Mouse (Mus musculus): Measurements from ENCODE around the gene Ntrk2. TPM values are rescaled to one million over a fixed set of nuclear protein-coding genes. Genes with fewer than 3 reads are reported as not detected.
A peak's percentile ranks its signal among the peaks of the same experiment; 100 is the strongest.

Gene Ntrk2
- polyA plus RNA-seq, 1 experiment, result 214 TPM

- 0 out of 2 replicates have a peak overlapping the region, but pooled peaks have one; percentile 1 for H3K4me3 ChIP-seq (ENCODE audit: insufficient read depth, low read length)
- H3K4me1 ChIP-seq (ENCODE audit: control insufficient read depth, insufficient read depth, low read length), result peaks cover 11% of the 10 kb centered on the region
- peak overlapping the region; percentile 17; the same call in 1 of the 2 replicates for H3K27ac ChIP-seq (ENCODE audit: insufficient read depth, low read length)
- TF ChIP-seq POLR2A (IDR thresholded peaks at IDR 0.05; ENCODE audit: extremely low read depth, insufficient read depth, low read length) (no peak), CTCF (IDR thresholded peaks at IDR 0.05; ENCODE audit: extremely low read depth, insufficient read depth, low read length) (no peak)
Observed at GRCm38 (mm10) chr13:59010893-59011529, 204.6 kb downstream of the Ntrk2 start.

GRCm38 (mm10) chr13:59011530-59011903 lies 205.1 kb downstream of the Ntrk2 start:
- H3K4me1 ChIP-seq (ENCODE audit: control insufficient read depth, insufficient read depth, low read length), result peaks cover 11% of the 10 kb centered on the region
- TF ChIP-seq POLR2A (IDR thresholded peaks at IDR 0.05; ENCODE audit: extremely low read depth, insufficient read depth, low read length), result peak; percentile 31; the same call in 1 of the 2 replicates
- no peak for TF ChIP-seq CTCF (IDR thresholded peaks at IDR 0.05; ENCODE audit: extremely low read depth, insufficient read depth, low read length)
- peak overlapping the region; percentile 17; the same call in 1 of the 2 replicates for H3K27ac ChIP-seq (ENCODE audit: insufficient read depth, low read length)

GRCm38 (mm10) chr13:59015360-59015759 lies 209.0 kb downstream of the Ntrk2 start:
- no peak overlapping the region for H3K4me3 ChIP-seq (ENCODE audit: insufficient read depth, low read length)
- peaks cover 11% of the 10 kb centered on the region for H3K4me1 ChIP-seq (ENCODE audit: control insufficient read depth, insufficient read depth, low read length)
- TF ChIP-seq CTCF (IDR thresholded peaks at IDR 0.05; ENCODE audit: extremely low read depth, insufficient read depth, low read length) (no peak), POLR2A (IDR thresholded peaks at IDR 0.05; ENCODE audit: extremely low read depth, insufficient read depth, low read length) (no peak)
- H3K27ac ChIP-seq (ENCODE audit: insufficient read depth, low read length), result no peak overlapping the region

More at GRCm38 (mm10) chr13:59011530-59011903, 205.1 kb downstream of the Ntrk2 start:
- H3K4me3 ChIP-seq (ENCODE audit: insufficient read depth, low read length), result 0 out of 2 replicates have a peak overlapping the region, but pooled peaks have one; percentile 1

- TF ChIP-seq POLR2A (IDR thresholded peaks at IDR 0.05; ENCODE audit: extremely low read depth, insufficient read depth, low read length), result no peak
- TF ChIP-seq CTCF (IDR thresholded peaks at IDR 0.05; ENCODE audit: extremely low read depth, insufficient read depth, low read length), result no peak
- H3K4me3 ChIP-seq (ENCODE audit: insufficient read depth, low read length), result no peak overlapping the region
- H3K4me1 ChIP-seq (ENCODE audit: control insufficient read depth, insufficient read depth, low read length), result peaks cover 6% of the 10 kb centered on the region
- no peak overlapping the region for H3K27ac ChIP-seq (ENCODE audit: insufficient read depth, low read length)
Observed at GRCm38 (mm10) chr13:59017121-59017520, 210.8 kb downstream of the Ntrk2 start.

- H3K4me3 ChIP-seq (ENCODE audit: insufficient read depth, low read length), result no peak overlapping the region
Observed at GRCm38 (mm10) chr13:59022251-59023042, 216.1 kb downstream of the Ntrk2 start.

GRCm38 (mm10) chr13:59025653-59026052 lies 219.3 kb downstream of the Ntrk2 start:
- peaks cover 11% of the 10 kb centered on the region for H3K4me1 ChIP-seq (ENCODE audit: control insufficient read depth, insufficient read depth, low read length)
- TF ChIP-seq POLR2A (IDR thresholded peaks at IDR 0.05; ENCODE audit: extremely low read depth, insufficient read depth, low read length) (no peak), CTCF (IDR thresholded peaks at IDR 0.05; ENCODE audit: extremely low read depth, insufficient read depth, low read length) (no peak)
- H3K27ac ChIP-seq (ENCODE audit: insufficient read depth, low read length), result no peak overlapping the region
- no peak overlapping the region for H3K4me3 ChIP-seq (ENCODE audit: insufficient read depth, low read length)

More at GRCm38 (mm10) chr13:59022251-59023042, 216.1 kb downstream of the Ntrk2 start:
- no peak overlapping the region for H3K27ac ChIP-seq (ENCODE audit: insufficient read depth, low read length)
- peaks cover 5% of the 10 kb centered on the region for H3K4me1 ChIP-seq (ENCODE audit: control insufficient read depth, insufficient read depth, low read length)
- TF ChIP-seq CTCF (IDR thresholded peaks at IDR 0.05; ENCODE audit: extremely low read depth, insufficient read depth, low read length), result no peak

- H3K27ac ChIP-seq (ENCODE audit: insufficient read depth, low read length), result no peak overlapping the region
- peaks cover 7% of the 10 kb centered on the region for H3K4me1 ChIP-seq (ENCODE audit: control insufficient read depth, insufficient read depth, low read length)
- no peak overlapping the region for H3K4me3 ChIP-seq (ENCODE audit: insufficient read depth, low read length)
- TF ChIP-seq CTCF (IDR thresholded peaks at IDR 0.05; ENCODE audit: extremely low read depth, insufficient read depth, low read length) (no peak), POLR2A (IDR thresholded peaks at IDR 0.05; ENCODE audit: extremely low read depth, insufficient read depth, low read length) (no peak)
Observed at GRCm38 (mm10) chr13:59027436-59027835, 221.1 kb downstream of the Ntrk2 start.

GRCm38 (mm10) chr13:59028546-59028945 lies 222.2 kb downstream of the Ntrk2 start:
- H3K4me3 ChIP-seq (ENCODE audit: insufficient read depth, low read length), result no peak overlapping the region
- peaks cover 6% of the 10 kb centered on the region for H3K4me1 ChIP-seq (ENCODE audit: control insufficient read depth, insufficient read depth, low read length)
- no peak overlapping the region for H3K27ac ChIP-seq (ENCODE audit: insufficient read depth, low read length)
- TF ChIP-seq CTCF (IDR thresholded peaks at IDR 0.05; ENCODE audit: extremely low read depth, insufficient read depth, low read length) (no peak), POLR2A (IDR thresholded peaks at IDR 0.05; ENCODE audit: extremely low read depth, insufficient read depth, low read length) (no peak)

- Histone ChIP-seq H3K4me1 (ENCODE audit: control insufficient read depth, insufficient read depth, low read length) (peaks cover 6% of the 10 kb centered on the region), H3K4me3 (ENCODE audit: insufficient read depth, low read length) (no peak overlapping the region), H3K27ac (ENCODE audit: insufficient read depth, low read length) (no peak overlapping the region)
- TF ChIP-seq CTCF (IDR thresholded peaks at IDR 0.05; ENCODE audit: extremely low read depth, insufficient read depth, low read length), result no peak
- no peak for TF ChIP-seq POLR2A (IDR thresholded peaks at IDR 0.05; ENCODE audit: extremely low read depth, insufficient read depth, low read length)
Observed at GRCm38 (mm10) chr13:59030574-59030973, 224.2 kb downstream of the Ntrk2 start.
